Mouse (Mus musculus) liver, embryonic 16.5 days (tissue): Measurements from ENCODE around the gene Nmb. TPM values are rescaled to one million over a fixed set of nuclear protein-coding genes. Genes with fewer than 3 reads are reported as not detected.
A peak's percentile ranks its signal among the peaks of the same experiment; 100 is the strongest.

Source experiments
- ATAC-seq: fragments of 200-750 bp; cut with Nextera tagmentation; 2 replicates; pipeline ENCODE4 v1.8.0; 2017; ENCODE audit warnings: low read depth, mild to moderate bottlenecking, moderate number of reproducible peaks, moderate library complexity
- H3K27ac ChIP-seq: fragments of 300-500 bp; sonication (generic); 2 replicates; pipeline ENCODE4 v1.5.1; 2014; ENCODE audit warnings: mild to moderate bottlenecking, low read length
- H3K27me3 ChIP-seq: fragments of 300-500 bp; sonication (generic); 2 replicates; pipeline ENCODE4 v1.6.1; 2014; ENCODE audit warnings: low read depth, low read length, mixed read lengths; ENCODE audit not compliant: control insufficient read depth, insufficient read depth
- H3K36me3 ChIP-seq: fragments of 300-500 bp; sonication (generic); 2 replicates; pipeline ENCODE4 v1.6.1; 2014; ENCODE audit warnings: mild to moderate bottlenecking; ENCODE audit not compliant: control insufficient read depth, insufficient read depth
- H3K4me1 ChIP-seq: fragments of 300-500 bp; sonication (generic); 2 replicates; pipeline ENCODE4 v1.6.1; 2014; ENCODE audit warnings: low read depth, low read length, mixed read lengths; ENCODE audit not compliant: control insufficient read depth
- H3K4me2 ChIP-seq: fragments of 300-500 bp; sonication (generic); 2 replicates; pipeline ENCODE4 v1.6.1; 2014; ENCODE audit warnings: low read depth, low read length, mixed read lengths
- H3K4me3 ChIP-seq: fragments of 300-500 bp; sonication (generic); 2 replicates; pipeline ENCODE4 v1.5.1; 2014; ENCODE audit warnings: low read depth, mild to moderate bottlenecking, low read length
- H3K9ac ChIP-seq: fragments of 300-500 bp; sonication (generic); 2 replicates; pipeline ENCODE4 v1.6.1; 2014; ENCODE audit warnings: low read depth, low read length
- H3K9me3 ChIP-seq: fragments of 300-500 bp; sonication (generic); replicated peaks from 2 replicates; pipeline ENCODE4 v1.6.1; 2016; ENCODE audit warnings: low read length; ENCODE audit not compliant: control insufficient read depth
- WGBS: fragments of 180-500 bp; shearing (Covaris S2); extraction: QIAGEN DNeasy Blood & Tissue Kit; methylation state at CpG from one replicate; pipeline ENCODE4 v1.1.7; 2014; ENCODE audit not compliant: insufficient replicate concordance; 5-methylcytosine and 5-hydroxymethylcytosine counted together
- polyA plus RNA-seq: library from polyadenylated mRNA; unstranded; fragments of >200 nt; fragmentation: Nextera tagmentation; extraction: Ambion mirVana; gene quantifications from 2 replicates; pipeline ENCODE4 v1.2.1, GENCODE M21; 2015

Gene Nmb
- polyA plus RNA-seq, 1 experiment from 2014 or later, result 1.6 TPM

DNA sequence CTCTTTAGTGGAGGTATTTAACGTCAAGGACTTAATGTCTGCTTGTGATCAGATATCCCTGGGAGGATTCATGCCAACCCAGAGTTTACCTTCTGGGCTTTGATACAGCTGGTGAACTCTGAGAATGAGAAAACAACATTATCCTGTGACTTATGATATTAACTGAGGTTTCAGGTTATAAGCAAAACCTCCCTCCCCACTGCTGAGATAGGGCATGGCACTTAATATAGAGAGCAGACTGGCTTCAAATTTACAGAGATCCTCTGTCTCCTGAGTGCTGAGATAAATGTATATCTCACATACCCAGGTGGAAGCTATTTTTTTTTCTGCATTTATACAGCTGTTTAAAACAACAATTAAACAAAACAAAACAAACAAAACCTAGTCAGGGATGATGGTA is 27.9 kb upstream of the Nmb start:
- H3K4me2 ChIP-seq, result no peak overlapping the region

DNA sequence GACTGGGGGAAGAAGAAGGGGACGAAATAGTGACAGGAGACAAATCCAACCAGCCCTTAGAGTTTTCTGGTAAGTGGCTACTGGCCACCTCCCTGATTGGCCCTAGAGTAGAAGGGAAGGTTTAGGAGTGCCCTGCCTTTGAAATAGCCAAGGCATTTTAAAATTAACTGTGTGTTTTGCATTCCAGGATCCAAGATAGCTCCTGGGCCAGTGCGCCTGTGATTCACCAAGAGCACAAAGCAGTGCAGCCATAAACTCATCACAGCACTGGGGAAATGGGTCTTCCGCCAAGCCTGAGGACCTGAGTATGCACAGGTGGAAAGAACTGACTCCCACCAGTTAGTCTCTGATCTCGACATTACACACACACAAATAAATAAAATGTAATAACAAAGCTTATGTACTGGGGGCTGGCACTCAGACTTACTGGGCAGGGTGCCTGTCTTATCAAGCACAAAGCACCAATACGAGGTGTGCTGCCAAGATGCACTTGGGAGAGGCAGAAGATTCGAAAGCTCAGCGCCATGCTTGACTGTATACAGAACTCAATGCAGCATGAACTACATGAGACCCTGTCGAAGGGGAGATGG is 26.8 kb upstream of the Nmb start:
- H3K9ac ChIP-seq, result no peak overlapping the region
- ATAC-seq, result no peak
- 79% methylated on average over 8 of the region's 8 CpGs for WGBS
- H3K9me3 ChIP-seq, result no peaks in the 10 kb centered on the region
- no peak overlapping the region for H3K27ac ChIP-seq
- H3K27me3 ChIP-seq, result no peaks in the 10 kb centered on the region
- H3K4me3 ChIP-seq, result no peak overlapping the region
- peaks cover 10% of the 10 kb centered on the region; the same call in 1 of the 2 replicates for H3K36me3 ChIP-seq
- no peaks in the 10 kb centered on the region; the same call in 1 of the 2 replicates for H3K4me1 ChIP-seq
- no peak overlapping the region for H3K4me2 ChIP-seq

More for the DNA sequence above, 27.9 kb upstream of the Nmb start:
- WGBS, result 36% methylated on average over 1 of the region's 1 CpGs
- no peaks in the 10 kb centered on the region for H3K27me3 ChIP-seq
- peaks cover 4% of the 10 kb centered on the region; the same call in 1 of the 2 replicates for H3K36me3 ChIP-seq
- no peaks in the 10 kb centered on the region; the same call in 1 of the 2 replicates for H3K4me1 ChIP-seq
- no peaks in the 10 kb centered on the region for H3K9me3 ChIP-seq
- no peak overlapping the region for H3K4me3 ChIP-seq
- no peak overlapping the region for H3K9ac ChIP-seq
- ATAC-seq, result no peak
- H3K27ac ChIP-seq, result no peak overlapping the region

DNA sequence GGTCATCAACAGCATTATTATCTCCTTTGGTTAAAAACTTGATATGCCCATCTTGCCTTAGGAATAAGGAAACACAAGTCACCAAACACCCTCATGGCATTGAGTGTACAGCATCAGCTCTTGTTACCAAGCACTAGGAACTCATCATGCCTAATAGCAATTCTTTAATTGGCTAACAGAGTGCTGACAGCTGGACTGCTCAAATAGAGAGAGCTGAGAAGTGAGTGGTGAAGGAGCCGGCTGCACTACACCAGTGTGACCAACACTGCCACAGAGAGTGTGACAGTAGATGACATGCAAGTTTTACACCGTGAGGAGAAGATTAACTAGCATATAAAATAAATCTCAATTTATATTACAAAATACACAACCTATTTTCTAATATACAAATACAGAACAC is 18.3 kb upstream of the Nmb start:
- Histone ChIP-seq H3K27ac (no peak overlapping the region), H3K9me3 (no peaks in the 10 kb centered on the region), H3K9ac (no peak overlapping the region), H3K4me3 (no peak overlapping the region), H3K4me2 (no peak overlapping the region), H3K4me1 (peaks cover 8% of the 10 kb centered on the region), H3K36me3 (peaks cover 15% of the 10 kb centered on the region; the same call in 1 of the 2 replicates), H3K27me3 (no peaks in the 10 kb centered on the region)
- 79% methylated on average over 2 of the region's 2 CpGs for WGBS
- ATAC-seq, result no peak

DNA sequence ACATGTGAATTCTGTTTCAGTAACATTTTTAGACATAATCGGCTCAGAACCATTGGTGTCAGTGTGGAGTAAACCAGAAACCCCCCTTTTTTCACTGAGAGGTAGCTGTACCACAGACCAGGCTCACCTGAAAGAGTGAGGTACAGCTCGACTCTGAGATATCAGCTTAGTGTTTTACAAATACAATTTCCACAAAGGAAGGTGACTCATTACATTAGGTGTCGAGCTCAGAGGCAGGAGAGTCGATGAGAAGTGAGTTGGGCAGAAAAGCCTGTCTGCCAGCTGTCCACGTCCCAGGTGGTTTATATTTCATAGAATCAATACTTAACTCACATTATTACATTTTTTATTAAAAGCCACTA is 14.8 kb upstream of the Nmb start:
- ATAC-seq, result no peak
- H3K27ac ChIP-seq, result no peak overlapping the region
- no peak overlapping the region for H3K4me3 ChIP-seq
- H3K27me3 ChIP-seq, result no peaks in the 10 kb centered on the region
- H3K9me3 ChIP-seq, result no peaks in the 10 kb centered on the region
- peaks cover 8% of the 10 kb centered on the region for H3K4me1 ChIP-seq
- 60% methylated on average over 5 of the region's 5 CpGs for whole genome bisulfite sequencing
- H3K4me2 ChIP-seq, result no peak overlapping the region
- peaks cover 17% of the 10 kb centered on the region for H3K36me3 ChIP-seq
- H3K9ac ChIP-seq, result no peak overlapping the region

DNA sequence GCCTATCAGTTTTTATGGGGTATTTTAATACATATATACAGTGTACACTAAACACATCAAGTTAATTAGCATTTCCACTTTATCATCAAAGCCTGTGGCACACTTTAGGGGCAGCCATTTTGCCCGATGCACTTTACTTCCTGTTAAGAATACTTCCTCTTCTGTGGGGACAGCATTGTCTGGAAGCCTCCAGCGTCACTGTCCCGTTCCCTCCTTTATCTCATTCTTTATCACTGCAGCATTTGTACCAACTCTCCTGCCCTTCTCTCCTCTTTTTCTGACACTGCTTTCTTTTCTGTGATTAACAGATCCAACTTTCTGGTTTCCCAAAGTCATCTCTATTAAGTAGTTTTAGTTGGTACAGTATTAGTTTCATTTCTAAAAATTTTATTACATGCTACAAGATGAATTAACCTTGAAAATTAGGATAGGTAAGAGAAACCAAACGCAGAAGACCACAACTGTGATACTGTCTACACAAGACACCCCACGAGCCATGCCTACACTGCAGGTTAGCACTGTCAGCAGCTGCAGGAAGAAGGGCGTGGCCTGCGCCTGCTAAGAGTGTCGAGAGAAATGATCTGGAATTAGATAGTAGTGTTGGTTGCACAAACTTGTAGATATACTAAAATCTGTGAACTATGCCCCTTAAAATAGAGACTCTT is 14.2 kb upstream of the Nmb start:
- peaks cover 8% of the 10 kb centered on the region for H3K4me1 ChIP-seq
- no peak overlapping the region for H3K9ac ChIP-seq
- no peaks in the 10 kb centered on the region for H3K9me3 ChIP-seq
- H3K27me3 ChIP-seq, result no peaks in the 10 kb centered on the region
- no peak overlapping the region for H3K27ac ChIP-seq
- WGBS, result 22% methylated on average over 8 of the region's 8 CpGs
- H3K36me3 ChIP-seq, result peaks cover 17% of the 10 kb centered on the region
- no peak overlapping the region for H3K4me3 ChIP-seq
- ATAC-seq, result no peak
- no peak overlapping the region for H3K4me2 ChIP-seq

DNA sequence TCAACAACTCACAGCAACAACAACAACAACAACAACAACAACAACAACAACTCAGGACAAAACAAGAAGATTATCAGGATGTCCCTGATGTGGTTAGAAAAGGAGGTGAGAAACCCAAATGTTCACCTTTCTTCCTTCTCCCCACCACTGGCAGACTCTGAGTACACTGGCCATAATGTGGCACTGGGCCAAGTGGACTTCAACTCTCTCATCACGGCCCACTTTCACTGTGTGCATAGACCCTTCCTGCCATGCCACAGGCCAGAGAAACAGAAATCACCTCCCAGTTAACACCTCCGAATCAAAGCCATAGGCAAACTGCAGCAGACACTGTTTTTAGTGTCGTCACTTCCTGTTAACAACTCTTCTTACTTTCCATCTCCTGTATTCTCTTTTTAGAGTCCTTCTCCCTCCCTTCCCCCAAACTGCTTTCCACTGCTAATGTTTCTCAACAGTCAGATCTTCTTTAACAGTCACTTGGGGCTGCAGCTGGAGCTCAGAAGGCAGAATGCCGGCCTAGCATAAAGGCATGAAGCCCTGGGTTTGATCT is 13.1 kb upstream of the Nmb start:
- 67% methylated on average over 4 of the region's 4 CpGs for WGBS
- ATAC-seq, result peak; percentile 35; the same call in 1 of the 2 replicates
- Histone ChIP-seq H3K27ac (no peak overlapping the region), H3K4me1 (peaks cover 8% of the 10 kb centered on the region), H3K36me3 (peaks cover 19% of the 10 kb centered on the region), H3K9ac (no peak overlapping the region), H3K9me3 (no peaks in the 10 kb centered on the region), H3K4me2 (no peak overlapping the region), H3K27me3 (no peaks in the 10 kb centered on the region), H3K4me3 (no peak overlapping the region)

DNA sequence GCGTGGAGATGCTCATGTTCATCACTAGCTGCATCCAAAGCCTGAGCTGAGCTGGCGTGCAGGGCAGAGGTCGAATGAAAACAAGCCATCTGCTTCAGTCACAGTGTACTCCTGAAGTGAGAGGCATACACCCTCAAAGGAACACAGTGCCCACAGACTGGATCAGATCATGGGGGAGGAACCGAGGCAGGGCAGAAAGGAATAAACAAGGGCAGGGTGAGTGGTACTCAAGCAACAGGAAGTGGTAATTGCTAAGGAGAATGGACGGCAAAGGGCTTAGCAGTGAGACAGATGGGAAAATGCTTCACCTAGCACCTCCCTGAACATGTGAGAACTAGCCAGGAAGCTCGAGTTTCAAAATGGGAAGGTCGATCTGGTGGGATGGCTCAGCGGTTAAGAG is 7.6 kb upstream of the Nmb start:
- Histone ChIP-seq H3K9ac (no peak overlapping the region), H3K36me3 (peaks cover 20% of the 10 kb centered on the region), H3K4me3 (no peak overlapping the region), H3K27me3 (no peaks in the 10 kb centered on the region), H3K9me3 (no peaks in the 10 kb centered on the region), H3K27ac (no peak overlapping the region), H3K4me1 (no peaks in the 10 kb centered on the region), H3K4me2 (no peak overlapping the region)
- ATAC-seq, result no peak
- 72% methylated on average over 8 of the region's 8 CpGs for WGBS

DNA sequence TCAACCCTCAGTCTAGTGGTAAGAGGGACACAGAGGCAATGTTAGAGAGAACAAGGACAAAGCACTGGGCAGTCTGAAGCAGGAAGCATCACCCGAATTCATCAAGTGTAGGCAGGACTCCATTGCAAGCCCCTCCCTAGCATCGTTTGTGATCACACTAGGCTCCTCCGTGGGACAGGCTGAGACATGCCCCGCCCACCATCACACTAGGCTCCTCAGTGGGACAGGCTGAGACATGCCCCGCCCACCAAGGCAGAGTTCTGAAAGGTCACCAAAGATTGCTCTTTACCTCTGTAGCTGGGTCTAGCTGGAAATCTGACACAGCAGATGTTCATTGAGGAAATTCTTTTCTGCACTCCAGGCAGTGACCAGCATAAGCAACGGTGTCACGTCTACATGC is 6.2 kb upstream of the Nmb start:
- H3K36me3 ChIP-seq, result peaks cover 11% of the 10 kb centered on the region
- no peak overlapping the region for H3K9ac ChIP-seq
- no peak overlapping the region for H3K27ac ChIP-seq
- no peak overlapping the region for H3K4me2 ChIP-seq
- WGBS, result 56% methylated on average over 7 of the region's 7 CpGs
- H3K4me1 ChIP-seq, result no peaks in the 10 kb centered on the region
- H3K9me3 ChIP-seq, result no peaks in the 10 kb centered on the region
- no peak overlapping the region for H3K4me3 ChIP-seq
- ATAC-seq, result no peak; the same call in 1 of the 2 replicates
- H3K27me3 ChIP-seq, result no peaks in the 10 kb centered on the region
